Mouse (Mus musculus) embryo, embryonic 11 days (tissue): ENCODE measurements around the gene Ifitm2.
A peak's percentile ranks its signal among the peaks of the same experiment; 100 is the strongest.

ENCODE experiments used
- DNase-seq: peaks from one replicate; pipeline ENCODE4 v3.0.0-alpha.2; 2015

The Ifitm2 gene

GRCm38 (mm10) chr7:140942341-140942740 is 13.4 kb downstream of the Ifitm2 start:
- DNase-seq, result no peak

GRCm38 (mm10) chr7:140941222-140942051 is 14.3 kb downstream of the Ifitm2 start, which contains the start of gene Pgghg:
Pgghg (plus strand) TSS chr7:140941391.
- DNase-seq, result peak; percentile 90

DNA sequence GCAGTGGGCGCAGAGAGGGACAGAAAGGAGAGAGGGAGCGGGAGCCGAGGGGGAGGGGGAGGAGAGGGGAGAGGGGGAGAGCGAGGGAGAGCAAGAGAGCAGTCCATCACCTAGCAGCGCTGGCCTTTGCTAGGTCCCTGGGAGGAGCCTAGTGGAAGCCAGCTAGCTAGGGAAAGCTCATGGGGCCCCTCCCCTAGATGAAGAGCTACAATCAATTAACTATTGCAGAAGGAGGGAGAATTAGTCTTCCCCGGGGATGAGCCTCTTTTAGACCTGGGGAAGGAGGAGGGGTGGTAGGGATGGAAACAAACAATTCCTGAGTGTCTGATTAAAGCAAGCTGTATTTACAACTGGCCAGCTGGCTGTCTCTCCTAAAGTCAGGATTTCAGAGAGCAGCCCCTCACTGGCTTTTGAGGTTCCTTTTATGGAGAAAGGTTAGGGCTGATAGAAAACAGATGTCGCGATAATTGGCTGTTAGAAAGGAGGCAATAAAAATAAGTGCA is 16.1 kb downstream of the Ifitm2 start:
- DNase-seq, result peak; percentile 74

DNA sequence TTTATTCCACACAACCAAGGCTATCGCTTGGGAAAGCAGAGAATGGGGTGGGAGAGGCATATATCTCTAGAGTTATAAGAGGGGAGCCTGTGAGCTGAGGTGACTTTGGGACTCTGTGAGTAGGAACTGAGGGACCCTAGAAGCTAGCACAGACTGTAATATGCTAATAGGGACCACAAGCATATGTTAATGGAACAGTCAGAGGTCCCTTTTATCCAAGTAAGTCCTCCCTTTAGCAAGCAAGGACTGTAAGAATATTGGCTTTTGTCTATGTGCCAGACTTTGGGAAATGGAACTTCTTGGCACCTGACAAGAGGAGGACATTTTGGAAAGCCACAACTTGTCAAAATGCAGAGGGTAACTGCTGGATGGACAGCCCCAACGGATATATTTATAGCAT is 16.9 kb downstream of the Ifitm2 start:
- DNase-seq, result no peak

GRCm38 (mm10) chr7:140938436-140938835 is 17.4 kb downstream of the Ifitm2 start:
- DNase-seq, result no peak

- no peak for DNase-seq
These were observed 28.6 kb downstream of the Ifitm2 start for GRCm38 (mm10) chr7:140927181-140927580.

DNA sequence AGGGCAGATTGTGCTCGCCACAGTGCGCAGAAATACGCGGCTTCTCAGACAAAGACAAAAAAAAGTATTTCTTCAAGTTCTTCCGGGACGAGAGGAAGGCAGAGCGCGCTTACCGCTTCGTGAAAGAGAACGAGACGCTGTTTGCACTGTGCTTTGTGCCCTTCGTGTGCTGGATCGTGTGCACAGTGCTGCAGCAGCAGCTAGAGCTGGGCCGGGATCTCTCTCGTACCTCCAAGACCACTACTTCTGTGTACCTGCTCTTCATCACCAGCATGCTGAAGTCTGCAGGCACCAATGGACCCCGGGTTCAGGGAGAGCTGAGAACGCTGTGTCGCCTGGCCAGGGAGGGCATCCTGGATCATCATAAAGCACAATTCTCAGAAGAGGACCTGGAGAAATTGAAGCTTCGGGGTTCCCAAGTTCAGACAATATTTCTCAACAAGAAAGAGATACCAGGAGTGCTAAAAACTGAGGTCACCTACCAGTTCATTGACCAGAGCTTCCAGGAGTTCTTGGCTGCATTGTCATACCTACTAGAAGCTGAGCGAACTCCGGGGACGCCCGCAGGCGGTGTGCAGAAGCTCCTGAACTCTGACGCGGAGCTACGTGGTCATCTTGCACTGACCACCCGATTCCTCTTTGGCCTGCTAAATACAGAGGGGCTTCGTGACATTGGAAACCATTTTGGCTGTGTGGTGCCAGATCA is 32.6 kb downstream of the Ifitm2 start:
- peak; percentile 41 for DNase-seq

DNA sequence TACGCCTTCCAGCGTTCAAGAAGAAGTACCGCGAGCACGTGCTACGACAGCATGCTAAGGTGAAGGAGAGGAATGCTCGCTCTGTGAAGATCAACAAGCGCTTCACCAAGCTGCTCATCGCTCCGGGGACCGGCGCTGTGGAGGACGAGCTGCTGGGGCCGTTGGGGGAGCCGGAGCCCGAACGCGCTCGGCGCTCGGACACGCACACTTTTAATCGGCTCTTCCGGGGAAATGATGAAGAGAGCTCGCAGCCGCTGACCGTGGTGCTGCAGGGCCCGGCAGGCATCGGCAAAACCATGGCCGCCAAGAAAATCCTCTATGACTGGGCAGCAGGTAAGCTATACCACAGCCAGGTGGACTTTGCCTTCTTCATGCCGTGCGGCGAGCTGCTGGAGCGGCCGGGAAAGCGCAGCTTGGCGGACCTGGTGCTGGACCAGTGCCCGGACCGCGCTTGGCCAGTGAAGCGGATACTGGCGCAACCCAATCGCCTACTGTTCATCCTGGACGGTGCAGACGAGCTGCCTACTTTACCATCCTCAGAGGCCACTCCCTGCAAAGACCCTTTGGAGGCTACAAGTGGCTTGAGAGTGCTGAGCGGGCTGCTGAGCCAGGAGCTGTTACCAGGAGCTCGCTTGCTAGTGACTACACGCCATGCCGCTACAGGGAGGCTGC is 33.3 kb downstream of the Ifitm2 start:
- DNase-seq, result peak; percentile 64

GRCm38 (mm10) chr7:140921225-140921975 is 34.4 kb downstream of the Ifitm2 start:
- no peak for DNase-seq

DNA sequence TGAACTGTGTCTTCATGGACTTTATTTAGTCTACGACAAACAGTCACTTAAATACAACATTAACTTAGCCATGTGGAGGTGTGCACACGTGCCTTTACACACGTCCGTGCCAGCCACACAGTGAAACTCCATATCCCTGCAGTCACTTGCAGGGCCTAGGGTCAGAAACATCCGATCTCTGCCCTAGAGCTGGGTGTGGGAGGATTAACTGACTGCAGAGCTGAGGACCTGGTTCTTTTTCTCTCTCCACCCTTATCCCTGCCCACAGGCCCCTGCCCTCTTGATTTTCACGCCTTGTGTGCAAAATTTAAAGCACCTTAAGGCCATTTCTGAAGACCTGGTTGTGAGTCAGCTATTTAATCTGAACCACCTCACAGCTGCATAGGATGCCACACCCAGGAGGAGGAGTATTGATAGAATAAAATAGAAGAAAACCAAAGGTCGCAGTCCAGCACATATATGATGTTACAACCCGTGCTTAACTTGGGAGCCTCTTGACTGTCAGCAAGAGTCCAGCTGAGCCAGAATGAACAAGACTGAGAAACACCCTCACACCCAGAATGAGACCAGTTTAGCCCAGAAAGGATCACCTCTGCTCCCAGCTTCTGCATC is 35.3 kb downstream of the Ifitm2 start, which contains the start of gene Nlrp6:
Gene Nlrp6 (plus strand): TSS at position 485 of the 612 bp plus-strand sequence.
- no peak for DNase-seq

- no peak for DNase-seq
These were observed 35.9 kb downstream of the Ifitm2 start for GRCm38 (mm10) chr7:140919911-140920310.

DNA sequence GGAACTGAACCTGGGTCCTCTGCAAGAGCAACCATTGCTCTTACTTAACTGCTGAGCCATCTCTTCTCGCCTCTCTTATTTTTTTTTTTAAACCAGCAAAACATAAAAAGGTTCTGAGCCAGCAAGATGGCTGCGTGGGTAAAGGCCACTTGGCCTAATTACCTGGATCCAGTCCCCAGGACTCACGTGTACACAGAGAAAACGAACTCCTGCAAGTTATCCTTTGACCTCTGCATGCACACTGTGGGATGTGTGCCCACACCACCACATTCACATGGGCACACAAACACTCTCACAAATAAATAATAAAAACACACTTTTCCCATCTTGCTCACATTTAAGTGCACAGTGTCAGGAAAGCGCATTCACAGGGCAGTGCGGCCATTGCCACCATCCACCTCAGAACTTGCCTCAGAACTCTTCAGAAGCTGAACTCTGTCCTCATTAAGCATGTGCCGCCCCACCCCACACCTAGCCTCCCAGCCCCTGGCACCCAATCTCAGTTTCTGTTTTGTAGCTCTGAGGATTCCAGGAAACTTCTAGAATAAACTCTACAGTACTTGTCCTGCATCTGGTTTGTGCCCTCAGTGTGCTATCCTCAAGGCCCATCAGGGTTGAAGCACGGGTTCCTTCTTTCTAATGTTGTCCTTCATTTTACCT is 41.6 kb downstream of the Ifitm2 start:
- DNase-seq, result no peak

- no peak for DNase-seq
These were observed 42.8 kb downstream of the Ifitm2 start for GRCm38 (mm10) chr7:140912846-140913482.

- DNase-seq, result no peak
These were observed 43.5 kb downstream of the Ifitm2 start for GRCm38 (mm10) chr7:140912293-140912692.

DNA sequence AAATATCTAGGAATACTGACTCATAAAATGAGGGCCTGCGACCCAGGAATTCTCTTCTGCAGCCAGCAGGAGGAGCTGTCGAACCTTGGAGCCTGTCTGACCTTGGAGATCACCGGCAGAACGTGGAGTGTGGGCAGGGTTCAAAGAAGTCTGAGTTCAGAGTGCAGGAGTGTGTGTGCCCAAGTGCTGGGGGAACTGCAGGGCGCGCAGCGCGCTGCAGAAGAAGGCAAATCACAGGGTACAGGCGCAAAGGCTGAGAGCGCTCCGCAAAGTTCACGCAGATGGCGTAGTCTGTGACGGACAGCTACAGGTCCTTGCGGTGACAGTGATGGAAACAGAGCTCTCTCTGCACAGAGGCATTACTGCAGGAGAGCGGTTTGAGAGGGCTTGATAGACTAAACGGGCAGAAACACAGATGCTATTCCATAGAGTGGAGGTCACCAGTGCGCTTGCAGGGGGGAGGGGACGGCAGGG is 47.1 kb downstream of the Ifitm2 start:
- peak; percentile 90 for DNase-seq

DNA sequence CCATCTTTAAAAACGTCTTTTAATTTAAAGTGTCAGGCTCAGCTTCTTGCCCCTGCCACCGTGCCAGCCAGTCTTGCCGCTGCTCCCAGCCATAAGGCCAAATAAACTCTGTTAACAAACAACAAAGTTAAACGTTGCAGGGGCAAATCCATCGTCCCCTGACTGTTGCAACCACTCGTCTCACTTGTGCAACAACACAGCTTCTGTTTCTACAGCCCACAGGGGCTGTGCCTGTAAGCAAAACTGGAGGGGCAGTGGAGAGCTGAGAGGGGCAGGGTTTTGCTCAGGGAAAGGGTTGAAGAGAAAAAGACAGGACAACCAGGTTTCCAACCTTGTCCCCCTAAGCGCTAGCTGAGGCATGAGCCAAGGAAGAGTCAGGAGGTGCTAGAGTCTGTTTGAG is 47.6 kb downstream of the Ifitm2 start:
- no peak for DNase-seq

DNA sequence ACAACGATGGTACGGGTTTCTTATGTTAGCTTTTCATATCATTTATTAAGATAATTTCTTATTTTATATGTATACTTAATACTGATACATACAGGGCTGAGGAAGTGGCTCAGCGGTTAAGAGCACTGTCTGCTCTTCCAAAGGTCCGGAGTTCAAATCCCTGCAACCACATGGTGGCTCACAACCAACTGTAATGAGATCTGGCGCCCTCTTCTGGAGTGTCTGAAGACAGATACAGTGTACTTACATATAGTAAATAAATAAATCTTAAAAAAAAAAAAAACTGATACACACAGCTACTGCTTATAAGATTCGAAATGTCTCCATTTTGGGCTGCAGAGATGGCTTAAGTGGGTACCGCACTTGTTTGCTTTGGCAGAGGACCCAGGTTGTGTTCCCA is 48.1 kb downstream of the Ifitm2 start:
- no peak for DNase-seq

DNA sequence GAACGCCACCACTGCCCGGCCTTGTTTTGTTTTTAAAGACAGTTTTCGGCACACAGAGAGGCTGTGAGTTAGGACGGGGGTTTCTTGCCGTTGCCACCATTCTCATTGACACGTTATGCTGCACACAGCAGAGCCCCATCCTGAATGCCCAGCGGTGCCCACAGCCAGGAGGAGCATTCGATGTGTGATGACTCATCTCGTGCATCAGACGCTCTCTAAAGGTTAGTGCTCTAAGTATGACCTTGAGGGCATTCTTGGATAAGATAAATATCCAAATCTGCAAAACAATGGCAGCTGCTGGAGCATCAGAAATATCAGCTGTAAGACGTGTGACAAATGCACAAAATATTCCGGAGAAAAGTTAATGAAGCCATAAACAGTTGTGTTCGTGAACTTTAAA is 48.7 kb downstream of the Ifitm2 start:
- DNase-seq, result no peak

GRCm38 (mm10) chr7:140905642-140906081 is 50.1 kb downstream of the Ifitm2 start:
- no peak for DNase-seq
